Mouse (Mus musculus) mouse trophoblast stem cell (cell line): ENCODE measurements around the gene Epm2aip1.

ENCODE experiments used
- in situ Hi-C, 2 experiments: fragments of 300-500 bp; cut with MseI, MboI; formaldehyde crosslinking; loops; 2 replicates in 1 of 2; 3 replicates in 1 of 2; pipeline ENCODE4 v1.15.1; 2025

The Epm2aip1 gene

DNA sequence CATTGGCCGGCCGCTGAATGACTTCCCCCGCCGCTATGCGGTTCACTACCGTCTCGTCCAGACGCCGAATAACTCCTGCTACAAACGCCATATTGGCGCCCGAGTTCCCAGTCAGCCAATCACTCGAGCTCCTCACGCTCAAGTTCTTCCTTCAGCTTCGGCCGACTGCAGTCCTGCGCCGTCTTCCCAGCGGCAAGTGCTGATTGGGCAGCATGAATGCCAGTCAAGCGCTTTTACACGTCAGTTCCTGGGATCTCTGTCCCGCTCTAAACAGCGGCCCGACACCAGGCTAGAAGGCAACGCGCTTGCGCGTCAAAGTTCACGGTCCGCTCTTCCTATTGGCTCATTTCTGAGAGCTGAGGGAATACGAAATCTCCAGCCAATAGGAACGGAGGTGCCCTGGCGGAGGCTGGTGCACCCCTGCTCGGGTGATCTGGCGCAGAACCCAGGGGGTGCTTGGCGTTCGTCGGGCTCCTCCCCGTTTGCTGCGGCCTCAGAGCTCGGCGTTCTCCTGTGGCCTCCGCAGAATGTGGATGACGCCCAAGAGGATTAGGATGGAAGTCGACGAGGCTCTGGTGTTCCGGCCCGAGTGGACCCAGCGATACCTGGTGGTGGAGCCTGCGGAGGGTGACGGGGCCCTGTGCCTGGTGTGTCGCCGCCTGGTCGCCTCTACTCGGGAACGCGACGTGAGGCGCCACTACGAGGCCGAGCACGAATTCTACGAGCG is at the start of gene Epm2aip1, which contains the start of gene Mlh1:
Gene Epm2aip1 (plus strand): TSS at position 496 of the 727 bp plus-strand sequence.
Gene Mlh1 (minus strand): TSS at position 358 of the 727 bp plus-strand sequence.
- in situ Hi-C loops: no loop called here

DNA sequence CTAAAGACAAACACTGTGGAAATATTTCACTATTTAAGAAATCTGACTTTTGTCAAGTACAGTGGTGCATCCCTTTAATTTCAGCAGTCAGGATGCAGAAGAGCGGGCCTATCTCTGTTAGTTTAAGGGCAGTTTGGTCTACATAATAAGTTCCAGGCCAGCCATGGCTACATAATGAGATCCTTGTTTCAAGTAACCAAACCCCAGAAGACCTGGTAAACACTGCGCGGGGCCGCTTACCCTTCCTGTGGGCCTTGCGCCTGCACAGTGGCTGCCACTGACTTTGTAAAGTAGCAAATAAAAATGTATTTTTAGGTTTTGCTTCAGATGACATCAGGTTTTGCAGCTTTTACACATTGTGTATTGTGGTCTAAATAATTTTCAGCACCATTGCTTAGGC is 48.3 kb upstream of the Epm2aip1 start:
- in situ Hi-C loops: no loop called here

DNA sequence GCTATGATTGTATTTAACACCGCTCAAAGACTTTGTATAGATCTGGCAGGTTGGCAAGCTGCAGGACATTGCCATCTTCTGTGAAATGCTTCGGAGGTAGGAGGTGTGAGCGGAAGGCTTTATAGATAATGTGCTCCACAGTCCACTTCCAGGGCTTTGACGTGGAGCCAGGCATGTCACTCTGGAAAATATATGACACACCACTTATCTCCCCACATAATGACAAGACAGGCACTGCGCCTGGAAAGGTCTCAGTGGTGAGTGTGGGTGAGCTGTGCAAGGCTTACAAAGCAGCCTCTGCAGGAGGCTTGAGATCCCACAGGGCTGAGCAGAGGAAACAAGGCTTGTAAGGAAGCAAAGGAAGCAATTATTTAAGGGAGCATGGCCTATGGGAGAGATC is 43.3 kb upstream of the Epm2aip1 start:
- in situ Hi-C loops: no loop called here

- in situ Hi-C loops: no loop called here
These were observed 37.0 kb upstream of the Epm2aip1 start for GRCm38 (mm10) chr9:111234701-111235100.

- in situ Hi-C loops: no loop called here
These were observed 34.0 kb upstream of the Epm2aip1 start for GRCm38 (mm10) chr9:111237726-111238125.

DNA sequence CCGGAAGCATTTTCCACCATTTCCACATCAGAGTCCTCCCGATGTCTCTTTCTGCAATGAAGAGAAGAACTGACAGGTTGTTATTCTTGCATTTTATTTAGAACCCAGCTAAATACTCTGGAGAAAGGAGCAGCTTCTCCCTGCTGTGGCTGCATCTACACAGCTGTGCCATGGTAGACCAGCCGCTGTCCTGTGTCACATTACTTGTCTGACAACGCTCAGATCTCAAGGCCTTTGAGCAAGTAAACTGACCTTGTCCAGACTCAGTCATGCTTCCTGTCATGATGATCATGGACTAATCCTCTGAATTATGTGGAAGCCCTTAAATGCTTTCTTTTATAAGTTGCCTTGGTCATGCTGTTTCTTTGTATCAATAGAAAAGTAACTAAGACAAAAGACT is 31.9 kb upstream of the Epm2aip1 start:
- in situ Hi-C loops: no loop called here

DNA sequence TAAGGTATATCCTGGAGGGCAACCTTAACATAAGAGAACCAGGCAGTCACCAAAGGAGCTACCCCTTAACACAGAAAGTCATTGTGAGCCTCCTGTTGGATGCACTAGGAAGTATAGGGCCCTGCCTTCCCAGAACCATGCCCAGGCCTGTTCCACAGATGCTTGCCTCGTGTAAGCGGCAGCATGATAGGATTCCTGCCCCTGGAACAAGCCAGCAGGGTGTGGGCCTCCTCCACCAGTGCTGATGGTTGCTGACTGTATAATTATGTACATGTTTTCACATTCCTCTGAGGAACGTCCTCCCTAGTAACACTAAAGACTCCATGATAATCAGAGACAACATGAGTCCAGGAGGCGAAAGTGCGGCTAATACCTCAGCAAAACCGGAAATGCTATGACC is 28.3 kb upstream of the Epm2aip1 start:
- in situ Hi-C loops: no loop called here

DNA sequence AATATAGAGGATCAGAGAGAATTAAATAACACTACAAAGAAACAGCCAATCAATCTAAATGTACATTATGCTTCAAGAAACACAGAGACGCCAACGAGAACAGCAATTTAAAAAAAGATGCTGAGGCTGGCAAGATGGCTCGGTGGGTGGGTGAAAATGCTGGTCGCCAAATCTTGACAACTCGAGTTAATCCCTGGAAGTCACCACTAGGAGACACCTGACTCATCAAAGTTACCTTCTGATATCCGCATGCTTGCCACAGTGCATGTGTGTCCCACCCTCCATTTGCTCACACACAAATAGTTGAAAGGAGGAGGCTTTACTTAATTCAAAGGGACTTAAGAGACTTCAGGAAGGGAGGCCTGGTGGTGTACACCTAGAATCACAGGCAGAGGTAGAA is 26.2 kb upstream of the Epm2aip1 start:
- in situ Hi-C loops: no loop called here

GRCm38 (mm10) chr9:111247682-111248246 is 24.0 kb upstream of the Epm2aip1 start:
- in situ Hi-C loops: no loop called here

- in situ Hi-C loops: no loop called here
These were observed 19.4 kb upstream of the Epm2aip1 start for GRCm38 (mm10) chr9:111252161-111252869.

GRCm38 (mm10) chr9:111260360-111260985 is 11.3 kb upstream of the Epm2aip1 start:
- in situ Hi-C loops: no loop called here

DNA sequence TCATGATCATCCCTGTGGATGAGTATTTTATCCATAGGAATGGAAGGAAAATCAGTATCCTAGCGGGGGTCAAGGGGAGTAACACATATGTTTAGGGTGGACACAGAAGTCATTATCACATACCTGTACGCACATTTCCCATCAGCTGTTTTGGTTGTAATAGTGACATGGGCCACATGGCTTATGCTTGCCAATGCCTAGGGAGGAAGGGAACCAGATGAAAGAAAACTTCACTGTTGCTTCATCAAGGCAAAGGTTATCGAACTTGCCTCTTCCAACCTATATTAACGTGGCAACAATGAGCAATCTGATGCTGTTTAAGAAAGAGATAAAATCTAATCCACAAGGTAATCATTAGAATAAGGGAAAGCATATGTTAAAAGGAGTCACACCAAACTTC is 10.4 kb upstream of the Epm2aip1 start:
- in situ Hi-C loops: no loop called here

- in situ Hi-C loops: no loop called here
These were observed 3.7 kb upstream of the Epm2aip1 start for GRCm38 (mm10) chr9:111267998-111268397.

DNA sequence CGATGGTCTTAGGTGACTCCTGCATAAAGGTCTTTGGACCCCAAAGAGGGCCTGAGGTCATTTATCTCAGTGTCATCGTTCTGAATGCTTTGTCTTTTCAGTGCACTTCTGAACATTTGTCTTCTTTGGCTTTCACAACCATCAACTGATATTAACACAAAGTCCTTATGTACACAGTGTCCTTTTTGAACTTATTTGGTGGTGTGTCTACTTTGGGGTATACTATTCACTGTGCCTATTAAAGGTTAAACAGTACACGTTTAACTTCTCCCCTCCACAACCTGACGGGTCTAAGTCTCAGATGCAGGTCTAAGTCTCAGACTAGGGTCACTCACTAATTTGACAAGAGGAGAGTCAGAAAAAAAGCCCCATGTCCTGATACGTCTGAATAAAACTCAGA is 1.1 kb upstream of the Epm2aip1 start:
- in situ Hi-C loops: no loop called here

GRCm38 (mm10) chr9:111271056-111271433 is 684 bp upstream of the Epm2aip1 start:
- in situ Hi-C loops: no loop called here

DNA sequence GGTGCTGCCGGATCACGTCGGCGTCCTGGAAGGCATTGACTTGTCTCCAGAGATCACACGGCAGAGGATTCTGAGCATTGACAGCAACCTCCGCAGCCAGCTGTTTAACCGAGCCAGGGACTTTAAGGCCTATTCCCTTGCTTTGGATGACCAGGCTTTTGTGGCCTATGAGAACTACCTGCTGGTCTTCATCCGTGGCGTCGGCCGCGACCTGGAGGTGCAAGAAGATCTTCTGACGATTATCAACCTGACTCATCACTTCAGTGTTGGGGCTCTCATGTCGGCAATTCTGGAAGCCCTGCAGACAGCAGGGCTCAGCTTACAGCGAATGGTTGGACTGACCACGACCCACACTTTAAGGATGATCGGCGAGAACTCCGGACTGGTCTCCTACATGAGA is 627 bp downstream of the Epm2aip1 start:
- in situ Hi-C loops: no loop called here

DNA sequence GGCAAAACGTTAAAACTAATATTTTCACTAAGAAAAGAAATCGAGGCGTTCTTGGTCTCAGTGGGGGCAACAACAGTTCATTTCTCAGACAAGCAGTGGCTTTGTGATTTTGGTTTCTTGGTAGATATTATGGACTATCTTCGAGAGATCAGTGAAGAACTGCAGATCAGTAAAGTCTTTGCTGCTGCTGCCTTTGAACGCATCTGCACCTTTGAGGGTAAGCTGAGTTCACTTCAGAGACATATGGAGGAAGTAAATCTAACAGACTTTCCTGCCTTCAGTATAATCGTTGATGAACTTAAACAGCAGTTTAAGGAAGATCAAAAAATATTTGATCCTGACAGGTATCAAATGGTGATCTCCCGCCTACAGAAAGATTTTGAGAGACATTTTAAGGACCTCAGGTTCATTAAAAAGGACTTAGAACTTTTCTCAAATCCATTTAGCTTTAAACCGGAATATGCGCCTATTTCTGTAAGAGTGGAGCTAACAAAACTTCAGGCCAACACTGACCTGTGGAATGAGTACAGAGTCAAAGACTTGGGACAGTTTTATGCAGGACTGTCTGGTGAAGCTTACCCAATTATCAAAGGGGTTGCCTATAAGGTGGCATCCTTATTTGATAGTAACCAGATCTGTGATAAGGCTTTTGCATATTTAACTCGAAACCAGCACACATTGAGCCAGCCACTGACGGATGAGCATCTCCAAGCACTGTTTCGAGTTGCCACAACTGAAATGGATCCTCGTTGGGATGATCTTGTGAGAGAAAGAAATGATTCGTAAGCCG is 1.5 kb downstream of the Epm2aip1 start:
- in situ Hi-C loops: no loop called here

GRCm38 (mm10) chr9:111273958-111274357 is 2.2 kb downstream of the Epm2aip1 start:
- in situ Hi-C loops: no loop called here

GRCm38 (mm10) chr9:111275156-111275555 is 3.4 kb downstream of the Epm2aip1 start:
- in situ Hi-C loops: no loop called here

- in situ Hi-C loops: no loop called here
These were observed 13.3 kb downstream of the Epm2aip1 start for GRCm38 (mm10) chr9:111285061-111285460.

GRCm38 (mm10) chr9:111285676-111286075 is 13.9 kb downstream of the Epm2aip1 start:
- in situ Hi-C loops: no loop called here

GRCm38 (mm10) chr9:111286468-111286867 is 14.7 kb downstream of the Epm2aip1 start:
- in situ Hi-C loops: no loop called here
